Mouse (Mus musculus): ENCODE measurements around the gene Ino80.
"Not testable (repeated sequence)": the region's sequence is repeated elsewhere in the genome, so short reads cannot be mapped to it uniquely, and the experiment has no call there.

Gene Ino80

GRCm38 (mm10) chr2:119477571-119478396 is at the start of gene Ino80:
Gene Ino80, minus strand, starts transcription at chr2:119477687.
- peak; percentile 99 for DNase-seq (ENCODE audit: low read depth)

GRCm38 (mm10) chr2:119525422-119525821 is 47.9 kb upstream of the Ino80 start:
- peak; percentile 61 for DNase-seq (ENCODE audit: low read depth)

DNA sequence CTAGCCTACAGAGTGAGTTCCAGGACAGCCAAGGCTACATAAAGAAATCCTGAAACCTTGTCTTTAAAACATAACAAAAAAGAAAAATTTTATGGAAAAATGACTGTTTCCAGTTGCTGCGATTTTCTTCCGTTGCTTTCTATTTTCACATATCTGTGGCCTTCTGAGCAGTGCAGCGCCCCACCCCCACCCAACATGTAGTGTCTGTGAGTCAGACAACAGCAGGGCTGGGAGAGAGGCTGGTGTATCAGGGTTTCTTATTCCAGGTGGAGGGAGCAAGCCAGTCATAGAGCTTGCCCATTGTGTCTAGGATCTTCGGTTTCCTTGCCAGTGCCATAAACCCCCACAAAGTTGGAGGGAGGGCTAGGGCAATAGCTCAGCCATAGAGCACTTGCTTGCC is 46.3 kb upstream of the Ino80 start:
- peak; percentile 73 for DNase-seq (ENCODE audit: low read depth)

GRCm38 (mm10) chr2:119520550-119520949 is 43.1 kb upstream of the Ino80 start:
- DNase-seq (ENCODE audit: low read depth): peak; percentile 60

DNA sequence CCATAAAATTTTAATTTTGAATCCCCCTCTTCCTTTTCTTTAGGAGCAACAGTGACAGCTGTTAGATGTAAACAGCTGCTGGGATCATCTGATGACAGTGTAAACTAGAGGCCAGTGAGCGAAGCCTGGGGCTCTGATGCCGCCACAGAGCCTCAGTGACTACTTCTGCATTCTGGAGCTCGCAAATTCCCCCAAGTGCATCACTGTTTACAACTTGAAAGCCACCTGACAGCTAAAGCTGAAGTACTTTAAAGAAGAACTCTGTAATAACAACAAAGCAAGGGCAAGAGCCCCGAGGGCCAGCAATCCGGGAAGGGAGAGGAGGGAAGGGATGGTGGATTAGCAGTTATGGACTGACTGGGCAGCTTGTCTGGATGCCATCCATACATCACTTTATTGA is 39.3 kb upstream of the Ino80 start:
- DNase-seq (ENCODE audit: low read depth): no peak

- DNase-seq (ENCODE audit: low read depth): no peak
Measured at GRCm38 (mm10) chr2:119514026-119514522, 36.6 kb upstream of the Ino80 start.

GRCm38 (mm10) chr2:119512292-119512691 is 34.8 kb upstream of the Ino80 start:
- peak; percentile 36 for DNase-seq (ENCODE audit: low read depth)

DNA sequence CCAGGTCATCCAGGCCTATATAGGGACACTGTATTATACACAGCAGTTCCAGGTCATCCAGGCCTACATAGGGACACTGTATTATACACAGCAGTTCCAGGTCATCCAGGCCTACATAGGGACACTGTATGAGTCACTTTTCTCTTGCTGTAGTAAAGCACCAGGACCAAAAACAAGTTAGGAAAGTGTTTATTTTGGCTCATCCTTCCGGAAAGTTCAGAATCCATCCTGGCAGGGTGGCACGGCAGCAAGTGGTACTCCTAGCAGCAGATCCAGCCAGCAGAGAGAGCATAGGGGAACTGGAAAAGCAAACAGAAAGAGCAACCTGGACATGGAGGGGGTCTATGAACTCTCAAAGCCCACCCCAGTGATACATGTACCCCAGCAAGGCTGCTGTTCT is 33.4 kb upstream of the Ino80 start:
- DNase-seq (ENCODE audit: low read depth): no peak

DNA sequence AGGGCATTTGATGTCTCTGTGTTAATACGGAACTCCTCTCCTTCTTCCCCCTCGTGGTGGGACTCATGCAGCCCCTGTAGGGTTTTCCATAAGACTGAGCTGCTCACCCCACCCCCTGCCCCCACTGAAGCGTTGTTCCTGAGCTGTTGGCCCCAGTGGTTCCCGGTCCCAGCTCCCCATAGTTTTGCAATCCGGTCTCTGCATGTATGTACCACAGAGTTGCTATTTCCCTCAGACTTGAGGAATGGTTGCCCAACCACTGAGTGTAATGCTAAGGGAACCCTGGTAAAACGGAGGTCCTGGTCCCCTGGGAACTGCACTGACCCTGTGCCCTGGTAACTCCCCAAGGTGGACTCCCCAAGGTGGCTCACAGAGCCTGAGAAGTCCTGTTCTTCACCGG is 31.0 kb upstream of the Ino80 start:
- not testable (repeated sequence) for DNase-seq (ENCODE audit: low read depth)

DNA sequence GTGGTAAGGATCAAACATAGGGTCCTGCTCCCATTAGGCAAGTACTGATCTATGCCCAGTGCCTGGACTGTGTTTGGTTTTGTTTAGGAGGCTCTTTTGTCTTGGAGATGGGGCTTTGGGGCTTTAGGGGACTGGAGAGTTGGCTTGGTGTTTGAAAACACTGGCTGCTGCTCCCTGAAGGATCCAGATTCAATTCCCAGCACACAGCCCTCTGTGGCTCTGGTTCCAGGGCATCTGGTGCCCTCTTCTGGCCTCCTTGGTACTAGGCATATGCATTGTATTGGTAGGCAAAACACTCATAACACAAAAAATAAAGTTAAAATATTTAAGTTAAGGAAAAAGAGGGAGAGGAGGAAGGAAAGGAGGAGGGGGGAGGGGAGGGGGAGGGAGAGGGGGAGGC is 29.6 kb upstream of the Ino80 start:
- peak; percentile 53 for DNase-seq (ENCODE audit: low read depth)

DNA sequence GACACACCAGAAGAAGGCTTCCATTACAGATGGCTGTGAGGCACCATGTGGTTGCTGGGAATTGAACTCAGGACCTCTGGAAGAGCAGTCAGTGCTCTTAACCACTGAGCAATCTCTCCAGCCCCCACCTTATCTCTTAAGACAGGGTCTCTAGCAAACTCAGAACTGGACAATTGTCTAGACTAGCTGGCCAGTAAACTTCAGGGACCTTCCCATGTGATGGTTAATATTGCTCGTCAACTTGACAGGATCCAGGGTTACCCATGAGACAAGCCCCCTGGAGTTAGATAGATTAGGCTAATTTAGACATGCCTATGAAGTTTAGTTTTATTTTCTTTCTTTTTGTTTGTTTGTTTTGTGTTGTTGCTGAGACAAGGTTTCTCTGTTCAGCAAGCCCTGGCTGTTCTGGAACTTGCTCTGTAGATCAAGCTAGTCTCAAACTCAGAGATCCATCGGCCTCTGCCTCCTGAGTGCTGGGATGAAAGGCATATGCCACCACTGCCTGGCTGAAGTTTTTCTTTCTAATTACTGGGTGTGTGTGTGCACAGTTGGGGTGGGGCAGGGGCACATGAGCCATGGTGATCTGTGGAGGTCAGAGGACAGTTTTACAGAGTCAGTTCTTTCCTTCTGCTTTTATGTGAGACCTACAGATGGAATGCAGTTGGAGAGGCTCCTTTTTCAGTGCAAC is 23.6 kb upstream of the Ino80 start:
- DNase-seq (ENCODE audit: low read depth): no peak

GRCm38 (mm10) chr2:119498859-119499258 is 21.4 kb upstream of the Ino80 start:
- no peak for DNase-seq (ENCODE audit: low read depth)

DNA sequence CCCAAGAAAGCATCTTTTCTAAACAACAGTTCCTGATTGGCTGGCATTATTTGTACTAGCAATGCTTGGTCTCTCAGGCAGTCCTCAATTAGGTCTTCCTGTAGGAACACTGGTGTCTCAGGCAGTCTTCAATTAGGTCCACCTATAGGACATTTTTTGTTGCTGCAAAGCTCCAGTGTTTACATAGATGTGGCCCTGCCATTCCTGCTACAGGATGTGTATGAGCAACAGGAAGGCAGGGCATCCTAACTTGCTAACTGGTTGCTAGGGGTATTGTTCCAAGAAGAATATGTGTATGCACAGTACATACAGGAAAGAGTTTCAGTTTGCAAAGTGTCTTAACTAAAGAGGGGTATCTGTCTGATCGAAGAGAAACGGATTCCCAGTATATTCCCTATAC is 18.6 kb upstream of the Ino80 start:
- no peak for DNase-seq (ENCODE audit: low read depth)

GRCm38 (mm10) chr2:119491953-119492352 is 14.5 kb upstream of the Ino80 start:
- DNase-seq (ENCODE audit: low read depth): peak; percentile 65

GRCm38 (mm10) chr2:119486488-119486887 is 9.0 kb upstream of the Ino80 start:
- DNase-seq (ENCODE audit: low read depth): no peak

- peak; percentile 28 for DNase-seq (ENCODE audit: low read depth)
Measured at GRCm38 (mm10) chr2:119482307-119482706, 4.8 kb upstream of the Ino80 start.

- no peak for DNase-seq (ENCODE audit: low read depth)
Measured at GRCm38 (mm10) chr2:119478397-119478749, 886 bp upstream of the Ino80 start.

GRCm38 (mm10) chr2:119476621-119477391 is 681 bp downstream of the Ino80 start:
- DNase-seq (ENCODE audit: low read depth): peak; percentile 69

GRCm38 (mm10) chr2:119476166-119476565 is 1.3 kb downstream of the Ino80 start:
- DNase-seq (ENCODE audit: low read depth): no peak

GRCm38 (mm10) chr2:119463945-119464344 is 13.5 kb downstream of the Ino80 start:
- no peak for DNase-seq (ENCODE audit: low read depth)

DNA sequence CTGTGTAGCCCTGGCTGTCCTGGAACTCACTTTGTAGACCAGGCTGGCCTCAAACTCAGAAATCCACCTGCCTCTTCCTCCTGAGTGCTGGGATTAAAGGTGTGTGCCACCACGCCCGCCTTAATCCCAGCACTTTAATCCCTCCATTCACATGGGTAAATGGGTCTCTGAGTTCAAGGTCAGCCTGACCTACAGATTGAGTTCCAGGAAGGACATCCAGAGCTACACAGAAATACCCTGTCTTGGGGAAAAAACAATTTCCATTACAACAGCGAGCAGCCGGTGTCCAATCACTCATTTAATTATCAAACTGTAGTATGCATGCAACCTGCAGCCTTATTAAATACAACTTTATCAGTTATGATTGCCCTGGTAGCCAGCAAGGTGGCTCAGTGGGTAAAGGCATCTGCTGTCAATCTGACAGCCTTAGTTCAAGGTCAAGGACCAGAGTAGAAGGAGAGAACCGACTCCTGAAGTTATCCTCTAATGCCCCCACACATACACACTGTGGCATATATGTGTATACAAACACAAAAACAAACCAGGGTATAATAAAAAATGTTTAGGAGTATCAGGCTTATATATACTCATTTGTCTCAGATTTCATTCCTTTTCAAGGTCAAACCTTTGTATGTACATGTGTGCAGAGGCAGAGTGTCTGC is 14.2 kb downstream of the Ino80 start:
- DNase-seq (ENCODE audit: low read depth): no peak

DNA sequence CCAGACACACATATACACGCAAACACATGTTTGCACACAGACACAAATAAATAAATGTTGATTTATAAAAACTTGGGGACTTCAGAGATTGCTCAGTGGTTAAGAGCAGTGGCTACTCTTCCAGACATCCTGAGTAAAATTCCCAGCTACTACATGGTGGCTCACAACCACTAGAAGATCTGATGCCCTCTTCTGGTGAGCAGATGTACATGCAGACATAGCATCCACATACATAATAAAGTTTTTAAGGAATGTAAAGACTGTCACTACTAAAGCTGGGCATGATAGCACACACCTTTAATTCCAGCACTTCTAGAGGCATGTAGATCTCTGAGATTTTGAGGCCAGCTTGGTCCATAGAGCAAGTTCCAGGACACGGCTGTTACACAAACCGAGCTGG is 16.5 kb downstream of the Ino80 start:
- DNase-seq (ENCODE audit: low read depth): no peak
